Mouse (Mus musculus): ENCODE measurements around the gene Zscan12.

The Zscan12 gene

DNA sequence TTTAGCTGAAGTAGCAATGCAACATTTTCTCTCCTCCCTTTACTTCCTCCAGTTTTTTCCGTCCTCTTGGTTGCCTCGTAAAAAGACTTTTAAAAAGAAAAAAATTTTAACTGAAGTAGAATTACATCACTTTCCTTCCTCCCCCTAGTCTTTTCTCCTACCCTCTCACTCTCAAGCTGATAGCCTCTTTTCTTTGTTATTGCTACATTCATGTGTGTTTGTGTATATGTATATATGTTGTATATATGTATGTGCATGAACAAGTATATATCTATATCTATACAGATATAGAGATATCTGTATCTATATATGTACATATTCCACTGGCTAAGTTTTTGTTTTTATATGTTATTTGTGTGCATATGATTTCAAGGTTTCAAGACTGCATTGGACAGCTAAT lies 40.2 kb downstream of the Zscan12 start:
- DNase-seq, result no peak

DNA sequence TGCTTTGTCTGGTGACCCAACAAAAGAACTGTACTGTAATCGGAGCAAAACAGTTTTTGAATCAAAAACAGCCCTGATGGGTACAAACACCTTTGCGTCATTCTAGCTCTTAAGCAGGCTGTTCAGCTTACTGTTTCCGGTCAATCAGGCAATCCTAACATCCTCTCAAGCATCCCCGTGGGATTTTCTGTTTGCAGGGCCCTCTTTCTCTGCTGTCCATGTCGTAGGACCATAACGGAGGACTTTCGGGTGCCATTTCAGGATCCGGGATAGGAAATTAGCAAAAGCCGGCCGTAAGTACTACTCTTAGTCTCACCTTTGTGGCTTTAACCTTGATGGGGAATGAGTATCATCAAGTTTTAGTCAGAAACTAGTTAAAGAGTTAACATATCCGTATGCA lies 44.7 kb downstream of the Zscan12 start:
- no peak for DNase-seq

DNA sequence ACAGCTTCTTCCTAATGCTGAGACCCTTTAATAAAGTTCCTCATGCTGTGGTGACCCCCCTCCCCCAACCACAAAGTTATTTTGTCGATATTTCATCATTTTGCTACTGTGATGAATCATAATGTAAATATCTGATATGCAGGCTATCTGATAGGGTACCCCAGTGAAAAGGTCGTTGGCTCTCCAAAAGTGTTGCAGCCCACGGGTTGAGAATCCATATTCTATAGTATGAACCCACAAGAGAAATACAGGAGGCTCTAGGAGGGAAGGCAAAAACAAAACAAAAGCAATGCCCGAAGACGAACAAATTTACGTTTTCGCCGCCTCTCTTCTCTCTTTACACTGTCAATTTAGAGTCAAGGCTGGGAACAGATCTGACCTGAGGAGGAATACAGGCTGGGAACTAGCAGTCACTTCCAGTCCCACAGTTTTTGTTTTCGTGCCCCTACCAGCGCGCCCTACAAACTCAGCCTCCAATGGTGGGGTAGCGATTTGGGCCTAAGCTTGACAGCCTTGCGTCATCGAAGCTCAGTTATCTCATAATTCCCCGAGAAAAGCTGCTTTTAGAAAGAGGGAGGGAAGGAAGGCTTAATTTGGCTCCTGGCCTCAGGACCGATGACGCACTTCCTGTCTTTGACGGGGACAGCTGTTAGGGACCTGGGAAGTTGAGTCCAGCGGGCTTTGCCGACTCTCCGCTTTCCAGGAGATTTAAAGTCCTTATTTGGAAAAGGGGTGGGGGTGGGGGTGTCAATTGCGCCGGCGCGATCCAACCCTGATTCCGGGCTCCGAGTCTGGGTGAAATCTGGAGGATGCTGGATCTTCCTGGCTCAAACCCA lies 45.6 kb downstream of the Zscan12 start:
- peak; percentile 84 to 86 for DNase-seq

DNA sequence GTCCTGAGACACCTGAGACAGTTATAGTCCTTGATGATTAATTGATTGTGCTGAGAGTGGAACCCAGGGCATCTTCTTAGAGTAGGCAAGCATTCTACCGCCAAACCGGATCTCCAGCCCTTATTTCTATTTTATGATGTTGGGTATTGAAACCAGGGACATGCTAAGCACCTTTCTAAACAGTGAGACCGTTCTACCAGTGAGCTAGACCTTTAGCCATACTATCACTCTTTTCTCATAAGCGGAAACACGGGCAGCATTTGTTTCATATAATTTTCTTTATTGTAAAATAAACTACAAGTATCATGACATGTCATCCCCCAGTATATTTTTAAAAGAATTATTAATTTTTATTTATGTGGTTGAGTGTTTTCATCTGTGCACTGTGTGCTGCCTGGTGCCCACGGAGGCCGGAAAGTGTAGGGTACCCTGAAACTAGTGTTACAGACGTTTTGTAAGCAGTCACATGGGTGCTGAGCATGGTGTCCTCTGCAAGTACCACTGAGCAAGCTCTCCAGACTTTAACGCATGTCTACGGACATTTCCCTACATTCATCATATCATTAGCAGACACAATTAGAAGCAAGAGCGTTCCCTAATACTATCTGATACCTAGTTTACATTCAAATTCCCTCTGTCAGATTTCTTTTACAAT lies 46.3 kb downstream of the Zscan12 start:
- no peak for DNase-seq

DNA sequence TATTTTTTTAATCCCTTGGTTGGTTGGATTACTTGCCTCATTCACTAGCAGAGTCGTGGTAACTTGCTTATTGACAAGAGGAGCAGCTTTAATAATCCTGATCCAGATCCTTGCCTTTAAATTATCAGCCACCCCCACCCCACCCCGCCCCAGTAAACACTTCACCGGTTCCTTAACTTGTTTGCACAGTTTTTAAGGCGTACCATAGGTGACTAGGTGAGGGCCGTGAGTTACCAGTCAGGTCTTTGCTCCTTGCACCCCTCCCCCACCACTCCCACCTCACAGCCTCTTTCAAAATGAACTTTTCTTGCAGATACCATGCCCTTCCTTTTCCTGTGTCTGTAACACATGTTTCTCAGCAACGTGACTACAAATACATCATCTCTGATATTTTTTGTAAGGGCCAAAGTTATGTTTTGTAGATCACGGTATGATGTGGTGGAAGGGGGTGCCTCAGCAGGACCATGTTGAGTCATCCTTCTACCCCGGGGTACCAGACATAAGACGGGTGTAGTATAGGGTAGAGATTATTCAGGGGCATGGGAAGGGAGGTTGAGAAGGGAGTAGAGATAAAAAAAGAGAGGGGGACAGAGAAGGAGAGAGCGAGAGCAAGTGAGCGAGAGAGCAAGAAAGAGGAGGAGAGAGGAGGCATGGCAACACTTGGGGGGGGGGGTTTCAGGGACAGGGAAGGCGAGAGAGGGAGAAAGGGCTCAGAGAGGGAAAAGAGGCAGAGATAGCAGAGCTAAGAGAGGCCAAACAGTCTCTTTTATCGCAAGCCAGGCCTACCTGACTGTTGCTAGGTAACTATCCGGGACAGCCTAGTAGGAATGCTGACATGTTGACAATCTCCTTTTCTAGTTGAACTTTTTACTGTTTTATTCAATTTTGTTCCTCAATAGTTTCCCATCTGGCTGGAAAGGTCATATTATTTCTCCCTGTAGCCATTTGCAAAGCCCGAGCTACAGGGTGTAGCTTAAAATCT lies 51.9 kb downstream of the Zscan12 start:
- DNase-seq, result no peak

DNA sequence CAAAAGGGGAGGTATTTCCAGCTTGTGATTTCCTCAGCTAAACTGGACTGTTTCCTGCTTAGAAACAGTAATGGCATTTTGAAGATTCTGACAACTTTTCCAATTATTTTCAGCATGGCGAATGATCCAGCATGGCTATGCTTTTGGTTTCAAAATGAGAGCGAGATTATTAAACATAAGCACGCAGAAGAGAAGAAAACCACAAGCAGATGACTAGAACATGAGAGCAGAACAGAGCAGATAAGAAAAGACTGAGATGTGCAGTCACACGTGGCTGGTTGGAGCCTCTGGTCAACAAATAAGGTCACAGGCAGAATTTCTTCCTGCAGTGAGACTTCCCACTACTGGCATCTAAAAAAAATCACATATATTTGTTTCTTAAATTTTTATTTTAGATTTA lies 52.6 kb downstream of the Zscan12 start:
- no peak for DNase-seq

DNA sequence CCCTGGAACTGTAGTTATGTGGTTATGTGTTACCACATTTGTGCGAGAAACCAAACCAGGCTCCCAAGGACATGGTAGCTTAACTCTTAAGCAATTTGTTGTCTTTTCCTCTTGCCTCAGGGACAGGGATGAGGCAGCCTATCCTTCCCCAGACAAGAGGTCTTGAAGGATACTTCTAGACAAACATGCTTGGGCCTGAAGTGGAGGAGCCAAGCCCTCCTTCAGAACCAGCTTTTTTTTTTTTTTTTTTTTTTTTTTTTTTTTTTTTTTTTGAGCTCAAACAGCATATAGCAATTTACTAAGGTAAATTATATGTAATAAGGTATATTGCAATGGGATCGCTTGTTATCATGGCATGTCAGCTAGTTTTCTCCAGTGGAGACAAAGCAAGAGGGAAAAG lies 53.1 kb downstream of the Zscan12 start:
- no peak for DNase-seq

DNA sequence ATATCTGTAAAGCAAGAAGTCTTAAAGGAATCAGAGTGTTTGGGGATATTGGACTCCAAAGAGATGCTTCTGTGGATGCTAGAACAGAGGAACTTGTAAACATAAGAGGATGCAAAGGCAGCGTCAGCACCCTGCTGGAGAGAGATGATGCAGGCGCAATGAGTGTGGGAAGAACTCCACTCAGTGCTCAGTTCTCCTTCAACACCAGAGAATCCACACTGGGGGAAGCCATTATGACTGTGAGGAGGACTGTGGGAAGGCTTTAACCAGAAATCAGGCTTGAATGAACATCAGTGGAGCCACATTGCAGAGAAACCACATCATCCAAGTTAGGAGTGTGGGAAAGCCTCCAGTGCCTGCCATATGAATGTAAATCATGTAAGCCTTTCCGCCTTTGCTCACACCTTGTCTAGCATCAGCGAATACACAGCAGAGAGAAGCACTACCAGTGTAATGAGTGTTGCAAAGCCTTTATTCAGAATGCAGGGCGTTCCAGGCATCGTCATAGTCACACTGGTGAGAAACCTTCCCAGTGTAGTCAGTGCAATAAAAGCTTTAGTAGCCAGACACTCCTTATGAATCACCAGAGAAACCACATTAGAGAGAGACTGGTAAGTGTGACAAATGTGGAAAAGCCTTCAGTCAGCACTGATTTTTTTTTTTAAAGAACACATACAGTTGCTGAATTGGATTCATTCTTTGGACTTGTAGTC lies 54.8 kb downstream of the Zscan12 start:
- no peak for DNase-seq

DNA sequence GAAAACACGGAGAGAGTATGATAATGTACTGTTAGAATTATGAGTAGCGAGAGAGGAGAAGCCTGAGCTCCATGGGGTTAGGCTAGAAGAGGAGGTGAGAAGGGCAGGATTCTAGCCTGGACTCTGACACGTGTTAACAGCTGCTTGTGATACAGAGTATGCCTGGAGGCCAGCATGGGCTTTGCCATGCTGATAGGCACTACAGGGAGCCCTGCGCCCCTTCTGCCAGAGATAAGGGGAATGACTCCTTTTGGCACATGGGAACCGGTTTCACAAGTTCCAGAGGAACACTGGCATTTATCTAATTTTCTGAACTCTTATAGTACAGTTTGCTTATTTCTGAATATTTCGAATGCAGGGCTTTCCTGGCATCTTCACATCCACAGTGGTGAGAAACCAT lies 56.2 kb downstream of the Zscan12 start:
- no peak for DNase-seq
